Comparison of ENCODE assay signal across 8 mouse cellular contexts in genomic region chr1:71101369-71101970, GRCm38 (mm10). TPM values are rescaled to one million over a fixed set of nuclear protein-coding genes. Genes with fewer than 3 reads are reported as not detected.
DNase-seq lines count a peak whose midpoint lies in the region; ATAC-seq lines count a peak whose summit lies in the region.

No protein-coding gene starts in this region.

- H3K9me3 ChIP-seq in neural tube, embryonic 12.5 days = no peaks in the 10 kb centered on the region
- H3K9me3 ChIP-seq in neural tube, embryonic 15.5 days (replicated peaks) = no peaks in the 10 kb centered on the region
- no peaks in the 10 kb centered on the region for H3K9me3 ChIP-seq in hindbrain, embryonic 15.5 days

- peak overlapping the region; percentile 46 for H3K4me2 ChIP-seq in neural tube, embryonic 12.5 days (replicated peaks)
- H3K4me2 ChIP-seq in neural tube, embryonic 15.5 days = no peak overlapping the region
- peak overlapping the region; percentile 97 for H3K4me2 ChIP-seq in hindbrain, embryonic 15.5 days

- no peaks in the 10 kb centered on the region for H3K27me3 ChIP-seq in neural tube, embryonic 12.5 days (replicated peaks)
- H3K27me3 ChIP-seq in neural tube, embryonic 15.5 days (replicated peaks) = no peaks in the 10 kb centered on the region
- H3K27me3 ChIP-seq in hindbrain, embryonic 15.5 days = no peaks in the 10 kb centered on the region

- ATAC-seq in neural tube, embryonic 12.5 days (ENCODE audit: low FRiP score, low read depth) = no peak
- ATAC-seq in neural tube, embryonic 15.5 days (ENCODE audit: low FRiP score) = no peak
- no peak for ATAC-seq in hindbrain, embryonic 15.5 days (ENCODE audit: low FRiP score, low read depth)

- H3K4me1 ChIP-seq in neural tube, embryonic 12.5 days = no peaks in the 10 kb centered on the region
- peaks cover 9% of the 10 kb centered on the region; the same call in 1 of the 2 replicates for H3K4me1 ChIP-seq in neural tube, embryonic 15.5 days
- peaks cover 12% of the 10 kb centered on the region for H3K4me1 ChIP-seq in hindbrain, embryonic 15.5 days (replicated peaks)

- H3K36me3 ChIP-seq in neural tube, embryonic 12.5 days = no peaks in the 10 kb centered on the region
- no peaks in the 10 kb centered on the region for H3K36me3 ChIP-seq in neural tube, embryonic 15.5 days
- no peaks in the 10 kb centered on the region for H3K36me3 ChIP-seq in hindbrain, embryonic 15.5 days

- H3K9ac ChIP-seq in neural tube, embryonic 12.5 days = no peak overlapping the region
- no peak overlapping the region for H3K9ac ChIP-seq in neural tube, embryonic 15.5 days (replicated peaks)
- H3K9ac ChIP-seq in hindbrain, embryonic 15.5 days = no peak overlapping the region

- no peak overlapping the region for H3K27ac ChIP-seq in neural tube, embryonic 12.5 days
- H3K27ac ChIP-seq in neural tube, embryonic 15.5 days (replicated peaks) = no peak overlapping the region
- H3K27ac ChIP-seq in hindbrain, embryonic 15.5 days (replicated peaks) = no peak overlapping the region

- no peak overlapping the region for H3K4me3 ChIP-seq in neural tube, embryonic 12.5 days
- H3K4me3 ChIP-seq in neural tube, embryonic 15.5 days (replicated peaks) = no peak overlapping the region
- no peak overlapping the region for H3K4me3 ChIP-seq in hindbrain, embryonic 15.5 days

- 50% methylated on average over 11 of the region's 11 CpGs for WGBS in neural tube, embryonic 12.5 days
- 56% methylated on average over 11 of the region's 11 CpGs for WGBS in neural tube, embryonic 15.5 days
- 55% methylated on average over 11 of the region's 11 CpGs for WGBS in hindbrain, embryonic 15.5 days

- peak; percentile 20 for DNase-seq in embryo, embryonic 10 days (ENCODE audit: low spot score)
- no peak for DNase-seq in embryo, embryonic 9.5 days (ENCODE audit: extremely low spot score)
- peak; percentile 50 for DNase-seq in naive thymus-derived CD4-positive, alpha-beta T cell, adult 2 months (ENCODE audit: low read depth)
- no peak for DNase-seq in thymus, postnatal 25 days
- DNase-seq in yolk sac, embryonic 10.5 days (ENCODE audit: low spot score) = no peak

RNA-seq across cellular contexts. Expression of gene Bard1, which starts 1.5 kb away (rescaled TPM):
- polyA plus RNA-seq in neural tube, embryonic 12.5 days (2016; fragmentation: Nextera tagmentation; extraction: Ambion mirVana) = 1.5 and 1.6 TPM in 2 replicates
- polyA plus RNA-seq in neural tube, embryonic 15.5 days (2015; fragmentation: Nextera tagmentation; extraction: Ambion mirVana) = 0.51 and 1.4 TPM in 2 replicates
- 0.67 and 0.69 TPM in 2 replicates for polyA plus RNA-seq in hindbrain, embryonic 15.5 days (2015; fragmentation: Nextera tagmentation; extraction: Ambion mirVana)

Comparison
In these comparisons a context has a peak if more than half of its experiments do, and no peak if none do; other contexts are left out.
1. DNase-seq: peak in embryo, embryonic 10 days (single experiment) and naive thymus-derived CD4-positive, alpha-beta T cell, adult 2 months (single experiment); none in embryo, embryonic 9.5 days (single experiment), thymus, postnatal 25 days (single experiment) and yolk sac, embryonic 10.5 days (single experiment).